Mouse (Mus musculus) spleen, adult 2 months (tissue): ENCODE measurements around the gene Ddr1.

ENCODE experiments used
- CTCF ChIP-seq: fragments of 200-500 bp; IDR thresholded peaks from 2 replicates; pipeline ENCODE4 v1.5.1; 2011; ENCODE audit warnings: mild to moderate bottlenecking, inconsistent platforms; ENCODE audit not compliant: insufficient read depth, insufficient read length, insufficient replicate concordance; ENCODE audit errors: extremely low read depth
- POLR2A ChIP-seq: fragments of 200-500 bp; IDR thresholded peaks from 2 replicates; pipeline ENCODE4 v1.6.1; 2011; ENCODE audit warnings: low read depth, low read length, inconsistent platforms

GRCm38 (mm10) chr17:35731431-35732145 lies 27.2 kb upstream of the Ddr1 start:
- TF ChIP-seq POLR2A = no peak
- TF ChIP-seq CTCF = no peak
